Mouse (Mus musculus) bone marrow macrophage, adult 2 months (primary cell): ENCODE measurements around the gene 1700029F12Rik. TPM values are rescaled to one million over a fixed set of nuclear protein-coding genes. Genes with fewer than 3 reads are reported as not detected.

Experiments used
- H3K27ac ChIP-seq: 2 replicates; pipeline ENCODE4 v1.5.1; 2012; ENCODE audit warnings: low read depth, low read length; ENCODE audit not compliant: insufficient read depth
- H3K4me1 ChIP-seq: 2 replicates; pipeline ENCODE4 v1.6.1; 2012; ENCODE audit warnings: low read length; ENCODE audit not compliant: control insufficient read depth, insufficient read depth
- H3K4me3 ChIP-seq: 2 replicates; pipeline ENCODE4 v1.5.1; 2012; ENCODE audit warnings: mild to moderate bottlenecking, low read length, moderate library complexity; ENCODE audit not compliant: insufficient read depth
- CTCF ChIP-seq: IDR thresholded peaks from 2 replicates; pipeline ENCODE4 v1.5.1; 2012; ENCODE audit warnings: low read depth, mild to moderate bottlenecking, low read length, moderate library complexity
- POLR2A ChIP-seq: IDR thresholded peaks from 2 replicates; pipeline ENCODE4 v1.6.1; 2012; ENCODE audit warnings: mild to moderate bottlenecking, low read depth, low read length, borderline replicate concordance
- polyA plus RNA-seq: library from polyadenylated mRNA; stranded (reverse); fragments of >200 nt; gene quantifications from 2 replicates; pipeline ENCODE4 v1.2.4, GENCODE M21; 2012; ENCODE audit not compliant: missing spikeins, insufficient read depth, insufficient read length

1700029F12Rik gene
- not detected in 2 replicates for polyA plus RNA-seq

DNA sequence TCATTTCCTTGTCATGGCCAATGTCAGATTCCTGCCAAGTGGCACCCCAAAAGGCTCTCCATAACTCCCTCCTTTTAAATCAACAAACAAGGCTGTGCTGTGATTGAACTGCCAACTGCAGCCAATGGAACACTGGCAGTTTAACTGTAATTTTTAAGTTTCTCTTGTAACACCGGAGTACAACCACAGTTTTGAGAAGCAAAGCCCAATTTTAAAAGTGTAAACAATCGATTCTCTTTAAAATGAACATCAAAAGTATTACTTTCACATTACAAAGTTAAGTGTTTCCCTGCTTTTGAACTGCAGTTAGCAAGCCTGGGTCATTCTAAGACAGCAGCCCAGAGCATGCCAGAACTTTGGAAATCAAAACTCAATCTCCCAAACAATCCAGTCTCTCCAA is at the start of gene 1700029F12Rik:
Gene 1700029F12Rik, minus strand, starts transcription at position 101 of the 400 bp plus-strand sequence.
- no peak for TF ChIP-seq POLR2A
- no peak for TF ChIP-seq CTCF
- Histone ChIP-seq H3K27ac (no peak within 1 kb of the TSS), H3K4me1 (no peaks in the 10 kb centered on the region), H3K4me3 (no peak within 1 kb of the TSS)

DNA sequence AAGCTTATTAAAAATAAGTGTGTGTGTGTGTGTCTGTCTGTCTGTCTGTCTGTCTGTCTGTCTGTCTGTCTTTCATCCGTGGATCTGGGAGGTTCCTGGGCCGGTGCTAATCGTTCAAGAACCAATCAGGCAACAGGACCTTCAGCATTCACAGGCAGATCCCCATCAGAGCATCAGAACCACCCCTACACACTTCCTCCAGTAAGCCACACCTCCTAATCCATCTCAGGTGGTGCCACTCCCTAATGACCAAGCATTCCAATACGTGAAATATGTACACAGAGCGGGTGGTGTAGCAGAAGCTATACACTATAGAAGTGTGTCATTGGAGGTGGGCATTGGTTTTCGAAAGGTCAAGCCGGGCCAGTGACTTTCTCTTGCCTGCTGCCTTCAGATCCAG is 48.3 kb upstream of the 1700029F12Rik start:
- TF ChIP-seq CTCF (no peak), POLR2A (no peak)
- H3K4me1 ChIP-seq = no peaks in the 10 kb centered on the region
- no peak overlapping the region for H3K27ac ChIP-seq
- H3K4me3 ChIP-seq = no peak overlapping the region

DNA sequence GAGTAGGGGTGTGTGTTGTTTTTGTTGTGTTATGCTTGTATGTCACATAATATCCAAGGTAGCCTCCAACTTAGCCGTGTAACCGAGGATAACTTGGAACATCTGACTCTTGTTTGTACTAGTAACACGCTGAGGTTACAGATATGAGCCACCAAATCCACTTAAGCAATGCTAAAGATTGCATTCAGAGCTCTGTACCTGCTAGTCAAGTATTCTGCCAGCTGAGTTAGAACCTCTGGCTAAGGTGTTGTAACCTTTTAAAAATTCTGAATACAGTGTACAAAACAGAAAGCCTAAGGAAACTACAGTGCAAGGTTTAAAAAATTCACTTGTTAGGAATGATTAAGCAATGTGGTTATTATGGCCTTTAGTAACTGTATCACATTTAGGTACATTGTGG is 46.5 kb upstream of the 1700029F12Rik start:
- TF ChIP-seq CTCF = no peak
- no peak for TF ChIP-seq POLR2A
- no peak overlapping the region for H3K27ac ChIP-seq
- no peaks in the 10 kb centered on the region for H3K4me1 ChIP-seq
- no peak overlapping the region for H3K4me3 ChIP-seq

DNA sequence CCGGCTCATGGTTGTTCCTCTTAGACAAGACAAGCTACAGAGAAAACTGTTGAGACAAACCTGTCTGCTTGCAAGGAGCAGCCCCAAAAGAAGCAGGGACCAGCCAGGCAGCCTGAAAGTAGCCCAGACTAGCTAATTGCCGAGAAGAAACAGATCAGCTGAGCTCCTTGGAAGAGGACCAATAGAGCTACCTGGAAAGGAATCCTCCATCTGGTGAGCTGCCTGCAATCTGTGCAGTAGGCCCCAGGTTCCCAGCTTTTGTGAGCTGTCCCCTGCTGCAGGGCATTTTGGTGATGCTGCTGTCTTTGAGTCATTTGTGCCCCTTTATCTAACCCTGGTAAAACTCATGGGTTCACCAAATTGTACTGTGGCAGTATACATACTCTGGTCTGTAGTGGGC is 46.0 kb upstream of the 1700029F12Rik start:
- H3K27ac ChIP-seq = no peak overlapping the region
- TF ChIP-seq POLR2A (no peak), CTCF (no peak)
- H3K4me1 ChIP-seq = no peaks in the 10 kb centered on the region
- no peak overlapping the region for H3K4me3 ChIP-seq

DNA sequence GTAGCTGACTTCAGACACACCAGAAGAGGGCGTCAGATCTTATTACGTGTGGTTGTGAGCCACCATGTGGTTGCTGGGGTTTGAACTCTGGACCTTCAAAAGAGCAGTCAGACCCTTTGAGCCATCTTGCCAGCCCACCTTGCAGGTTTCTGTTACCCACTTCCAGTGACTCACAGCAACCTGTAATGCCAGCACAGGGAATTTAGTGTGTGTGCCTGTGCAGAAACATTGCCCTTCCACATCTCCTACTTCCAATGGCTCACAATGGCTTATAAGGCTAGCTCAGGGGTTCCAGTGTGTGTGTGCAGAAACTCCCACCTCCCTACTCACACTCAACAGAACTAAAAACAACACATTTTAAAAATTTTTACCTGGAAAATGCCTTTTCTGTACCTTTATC is 43.4 kb upstream of the 1700029F12Rik start:
- H3K4me3 ChIP-seq = no peak overlapping the region
- no peaks in the 10 kb centered on the region for H3K4me1 ChIP-seq
- TF ChIP-seq CTCF (no peak), POLR2A (no peak)
- no peak overlapping the region for H3K27ac ChIP-seq

DNA sequence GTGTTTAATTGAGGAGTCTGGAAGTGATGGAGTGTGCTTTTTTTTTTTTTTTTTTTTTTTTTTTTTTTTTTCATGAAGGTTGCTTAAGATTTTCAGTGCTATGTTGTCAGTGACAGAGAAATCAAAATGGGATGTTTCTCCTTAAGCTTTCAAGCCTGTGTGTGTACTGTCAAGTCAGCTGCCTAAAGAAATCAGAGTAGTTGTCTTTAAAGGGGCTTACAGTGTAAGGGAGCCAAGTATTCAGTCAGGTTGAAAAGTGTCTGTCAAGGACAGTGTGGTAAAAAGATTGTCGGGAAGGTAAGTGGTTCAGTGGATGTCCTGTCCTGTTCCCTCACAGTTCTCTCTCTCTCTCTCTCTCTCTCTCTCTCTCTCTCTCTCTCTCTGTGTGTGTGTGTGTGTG is 39.3 kb upstream of the 1700029F12Rik start:
- Histone ChIP-seq H3K27ac (no peak overlapping the region), H3K4me3 (no peak overlapping the region), H3K4me1 (no peaks in the 10 kb centered on the region)
- TF ChIP-seq CTCF = no peak
- no peak for TF ChIP-seq POLR2A

DNA sequence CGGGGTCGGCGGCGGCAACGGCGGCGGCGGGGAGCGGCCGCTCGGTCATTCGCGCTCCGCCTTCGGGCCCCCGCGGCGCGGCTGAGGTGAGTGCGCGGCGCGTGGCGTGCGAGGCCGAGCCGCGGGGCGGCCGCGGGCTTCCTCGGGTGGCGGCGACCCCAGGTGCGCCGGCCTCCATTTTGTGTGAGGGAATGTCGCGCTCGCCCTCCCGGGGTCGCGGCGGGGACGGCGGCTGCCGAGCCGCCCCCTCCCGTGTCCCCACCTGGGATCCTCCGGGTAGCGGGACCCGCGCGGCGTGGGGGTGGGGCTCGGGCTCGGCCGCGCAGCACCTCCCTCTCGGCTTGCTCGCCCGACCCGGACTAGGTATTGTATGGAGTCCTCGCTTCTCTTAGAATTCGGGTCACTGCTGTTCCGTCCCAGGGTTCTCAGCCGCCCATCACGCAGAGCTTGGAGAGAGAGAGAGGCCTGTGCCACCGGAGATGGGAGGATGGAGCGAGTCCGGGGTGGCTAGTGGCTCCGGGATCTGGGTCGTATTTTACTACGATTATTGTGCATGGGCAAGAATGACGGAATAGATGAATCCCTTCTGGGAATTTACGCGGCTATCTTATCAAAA is 37.6 kb upstream of the 1700029F12Rik start:
- Histone ChIP-seq H3K4me3 (peak overlapping the region; percentile 57), H3K4me1 (no peaks in the 10 kb centered on the region), H3K27ac (no peak overlapping the region)
- no peak for TF ChIP-seq POLR2A
- TF ChIP-seq CTCF = no peak

DNA sequence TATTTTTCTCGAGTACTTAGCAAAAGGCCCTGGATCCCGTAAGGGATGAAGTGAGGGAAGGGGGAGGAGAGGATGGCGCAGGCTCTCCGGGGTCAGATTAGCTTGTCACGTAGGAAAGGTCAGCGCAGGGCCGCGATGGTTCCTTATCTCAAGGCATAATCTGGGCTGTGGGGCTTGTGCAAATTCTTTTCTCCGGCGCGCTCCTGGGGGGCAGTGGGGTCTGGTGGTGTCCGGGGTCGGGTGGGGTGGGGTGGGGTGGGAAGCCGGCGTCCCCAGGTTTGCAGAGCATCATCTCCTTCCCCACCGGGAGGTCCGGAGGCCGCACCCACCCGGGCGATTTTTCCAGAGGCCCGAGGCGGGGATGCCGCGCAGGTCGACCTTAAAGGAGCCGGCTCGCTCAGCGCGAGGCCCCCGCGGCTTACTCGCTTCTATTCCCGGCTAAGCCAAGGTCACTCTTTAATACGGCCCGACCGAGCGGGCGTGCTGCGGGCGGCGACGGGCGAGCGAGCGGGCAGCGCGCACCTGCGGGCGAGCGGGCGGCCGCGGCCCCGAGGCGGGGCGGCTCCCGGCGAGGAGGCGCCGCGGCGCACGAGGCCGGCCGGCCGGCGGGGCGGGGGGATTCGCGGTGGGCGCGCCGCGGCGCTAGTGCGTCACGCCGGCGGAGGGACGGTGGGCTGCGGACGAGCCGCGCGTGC is 36.9 kb upstream of the 1700029F12Rik start:
- peak overlapping the region; percentile 57 for H3K4me3 ChIP-seq
- H3K27ac ChIP-seq = no peak overlapping the region
- TF ChIP-seq POLR2A (no peak), CTCF (no peak)

DNA sequence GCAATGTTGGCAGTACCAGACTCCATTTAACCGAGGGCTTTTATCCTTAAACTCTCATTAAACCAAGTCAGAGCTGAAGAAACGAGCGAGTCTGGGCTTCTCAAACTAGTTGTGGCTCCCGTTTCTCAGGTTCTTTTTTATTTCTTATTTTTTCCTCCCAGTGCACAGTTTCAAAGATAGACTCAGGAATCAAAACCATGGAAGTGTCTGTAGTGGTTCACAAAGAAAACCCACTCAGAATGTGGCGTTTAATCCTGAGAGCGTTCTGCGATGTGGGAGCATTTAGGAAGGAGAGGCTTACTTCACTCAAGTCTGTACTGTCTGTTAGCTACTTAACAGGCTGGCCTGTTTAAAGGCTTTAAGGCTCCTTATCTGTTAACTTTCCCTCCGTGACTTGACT is 34.0 kb upstream of the 1700029F12Rik start:
- Histone ChIP-seq H3K4me3 (no peak overlapping the region), H3K27ac (no peak overlapping the region), H3K4me1 (no peaks in the 10 kb centered on the region)

More for the DNA sequence above, 36.9 kb upstream of the 1700029F12Rik start:
- H3K4me1 ChIP-seq = no peaks in the 10 kb centered on the region

DNA sequence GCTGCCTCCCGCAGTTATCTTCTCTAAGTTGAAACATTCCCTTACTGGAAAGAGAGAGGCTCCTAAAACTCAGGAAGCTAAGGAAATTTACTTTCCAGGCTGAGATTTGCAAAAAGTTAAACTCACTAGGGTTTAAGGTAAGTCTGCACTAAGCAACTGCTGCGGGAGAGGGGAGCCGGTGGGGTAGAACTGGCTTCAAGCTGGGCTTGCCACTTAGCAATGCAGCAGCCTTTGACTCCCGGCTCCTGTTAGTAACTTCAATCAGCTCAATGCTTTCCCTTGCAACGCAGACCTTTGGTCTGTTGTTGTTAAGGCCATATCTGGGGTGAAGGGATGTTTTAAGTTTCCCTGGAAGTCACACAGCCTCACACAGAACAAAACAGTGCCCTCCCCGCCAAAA is 33.5 kb upstream of the 1700029F12Rik start:
- H3K27ac ChIP-seq = no peak overlapping the region
- TF ChIP-seq CTCF = no peak
- H3K4me1 ChIP-seq = no peaks in the 10 kb centered on the region
- H3K4me3 ChIP-seq = no peak overlapping the region

More for the DNA sequence above, 34.0 kb upstream of the 1700029F12Rik start:
- TF ChIP-seq POLR2A = no peak
- no peak for TF ChIP-seq CTCF
